Mouse (Mus musculus) stomach, postnatal 0 days (tissue): ENCODE data around the gene Rpp38. TPM values are rescaled to one million over a fixed set of nuclear protein-coding genes. Genes with fewer than 3 reads are reported as not detected.

Experiments
- ATAC-seq: fragments of 200-750 bp; cut with Nextera tagmentation; 2 replicates; pipeline ENCODE4 v1.8.0; 2017; ENCODE audit not compliant: low FRiP score, low TSS enrichment
- DNase-seq: peaks from one replicate; pipeline ENCODE4 v3.0.0-alpha.2; 2016; ENCODE audit warnings: low spot score
- H3K27ac ChIP-seq: fragments of 300-500 bp; sonication (generic); replicated peaks from 2 replicates; pipeline ENCODE4 v1.5.1; 2014; ENCODE audit warnings: mild to moderate bottlenecking, control low read depth
- H3K27me3 ChIP-seq: fragments of 300-500 bp; sonication (generic); 2 replicates; pipeline ENCODE4 v1.6.1; 2014; ENCODE audit warnings: low read length; ENCODE audit not compliant: control insufficient read depth, insufficient read depth
- H3K36me3 ChIP-seq: fragments of 300-500 bp; sonication (generic); 2 replicates; pipeline ENCODE4 v1.6.1; 2014; ENCODE audit warnings: low read length, mixed read lengths; ENCODE audit not compliant: control insufficient read depth, insufficient read depth
- H3K4me1 ChIP-seq: fragments of 300-500 bp; sonication (generic); replicated peaks from 2 replicates; pipeline ENCODE4 v1.6.1; 2014; ENCODE audit warnings: antibody characterized with exemption; ENCODE audit not compliant: control insufficient read depth, insufficient read depth
- H3K4me2 ChIP-seq: fragments of 300-500 bp; sonication (generic); replicated peaks from 2 replicates; pipeline ENCODE4 v1.6.1; 2014; ENCODE audit warnings: low read depth, mild to moderate bottlenecking, control low read depth, moderate library complexity
- H3K4me3 ChIP-seq: fragments of 300-500 bp; sonication (generic); 2 replicates; pipeline ENCODE4 v1.5.1; 2014; ENCODE audit warnings: low read depth, low read length, control low read depth
- H3K9ac ChIP-seq: fragments of 300-500 bp; sonication (generic); 2 replicates; pipeline ENCODE4 v1.6.1; 2014; ENCODE audit warnings: mild to moderate bottlenecking, low read length, control low read depth, mixed read lengths
- H3K9me3 ChIP-seq: fragments of 300-500 bp; sonication (generic); 2 replicates; pipeline ENCODE4 v1.6.1; 2016; ENCODE audit warnings: low read length; ENCODE audit not compliant: control insufficient read depth
- CTCF ChIP-seq: IDR thresholded peaks from 2 replicates; pipeline ENCODE4 v1.5.1; 2016; ENCODE audit warnings: antibody characterized with exemption, low read depth, mild to moderate bottlenecking, moderate library complexity
- EP300 ChIP-seq: optimal IDR thresholded peaks from 2 replicates; pipeline ENCODE3; 2016; ENCODE audit warnings: antibody characterized with exemption
- WGBS: fragments of 180-500 bp; shearing (Covaris S2); extraction: QIAGEN DNeasy Blood & Tissue Kit; methylation state at CpG from one replicate; pipeline ENCODE4 v1.1.7; 2014; 5-methylcytosine and 5-hydroxymethylcytosine counted together
- polyA plus RNA-seq: library from polyadenylated mRNA; unstranded; fragments of >200 nt; fragmentation: Nextera tagmentation; extraction: Ambion mirVana; gene quantifications from 2 replicates; pipeline ENCODE4 v1.2.1, GENCODE M21; 2015

Rpp38 gene
- polyA plus RNA-seq, 1 experiment from 2014 or later = 17.2 TPM

- Histone ChIP-seq H3K4me1 (peaks cover 4% of the 10 kb centered on the region), H3K27ac (peak overlapping the region; percentile 89), H3K36me3 (0 out of 2 replicates have a peak, but pooled peaks cover 3% of the 10 kb centered on the region), H3K9ac (peak overlapping the region; percentile 77; the same call in 1 of the 2 replicates), H3K27me3 (no peaks in the 10 kb centered on the region), H3K9me3 (no peaks in the 10 kb centered on the region), H3K4me2 (peak overlapping the region; percentile 91), H3K4me3 (peak overlapping the region; percentile 68)
- no peak for TF ChIP-seq EP300
- TF ChIP-seq CTCF = no peak
- ATAC-seq (no peak), DNase-seq (no peak)
- 73% methylated on average over 5 of the region's 5 CpGs for WGBS
These were observed 1.3 kb downstream of the Rpp38 start for GRCm38 (mm10) chr2:3331071-3331703.

GRCm38 (mm10) chr2:3327351-3327750, 5.1 kb downstream of the Rpp38 start:
- H3K4me2 ChIP-seq = no peak overlapping the region
- peaks cover 3% of the 10 kb centered on the region; the same call in 1 of the 2 replicates for H3K36me3 ChIP-seq
- TF ChIP-seq EP300 (no peak), CTCF (peak; percentile 80)
- DNase-seq = peak; percentile 71
- no peak overlapping the region for H3K27ac ChIP-seq
- H3K4me3 ChIP-seq = no peak overlapping the region
- peak; percentile 73 for ATAC-seq
- H3K9ac ChIP-seq = no peak overlapping the region
- peaks cover 4% of the 10 kb centered on the region for H3K4me1 ChIP-seq
- no peaks in the 10 kb centered on the region for H3K27me3 ChIP-seq
- no peaks in the 10 kb centered on the region for H3K9me3 ChIP-seq
- 28% methylated on average over 1 of the region's 1 CpGs for WGBS

GRCm38 (mm10) chr2:3326547-3326946, 5.9 kb downstream of the Rpp38 start:
- no peak overlapping the region for H3K27ac ChIP-seq
- H3K4me2 ChIP-seq = no peak overlapping the region
- H3K4me1 ChIP-seq = peaks cover 4% of the 10 kb centered on the region
- ATAC-seq (no peak), DNase-seq (no peak)
- no peak overlapping the region for H3K9ac ChIP-seq
- no peak overlapping the region for H3K4me3 ChIP-seq
- no peaks in the 10 kb centered on the region for H3K9me3 ChIP-seq
- TF ChIP-seq CTCF = no peak
- no peak for TF ChIP-seq EP300
- 75% methylated on average over 1 of the region's 1 CpGs for WGBS
- no peaks in the 10 kb centered on the region for H3K27me3 ChIP-seq
- peaks cover 3% of the 10 kb centered on the region; the same call in 1 of the 2 replicates for H3K36me3 ChIP-seq

GRCm38 (mm10) chr2:3324381-3325130, 7.9 kb downstream of the Rpp38 start:
- peaks cover 3% of the 10 kb centered on the region; the same call in 1 of the 2 replicates for H3K36me3 ChIP-seq

GRCm38 (mm10) chr2:3323132-3323531, 9.3 kb downstream of the Rpp38 start:
- H3K9ac ChIP-seq = no peak overlapping the region
- no peak overlapping the region for H3K4me2 ChIP-seq
- H3K4me1 ChIP-seq = no peaks in the 10 kb centered on the region
- H3K27ac ChIP-seq = no peak overlapping the region
- TF ChIP-seq EP300 (no peak), CTCF (no peak)
- no peak for DNase-seq
- H3K9me3 ChIP-seq = no peaks in the 10 kb centered on the region
- 69% methylated on average over 2 of the region's 2 CpGs for WGBS
- no peak overlapping the region for H3K4me3 ChIP-seq
- H3K36me3 ChIP-seq = peaks cover 4% of the 10 kb centered on the region; the same call in 1 of the 2 replicates
- no peak for ATAC-seq
- H3K27me3 ChIP-seq = no peaks in the 10 kb centered on the region

More at GRCm38 (mm10) chr2:3324381-3325130, 7.9 kb downstream of the Rpp38 start:
- Histone ChIP-seq H3K27ac (no peak overlapping the region), H3K27me3 (no peaks in the 10 kb centered on the region), H3K9ac (no peak overlapping the region), H3K4me3 (no peak overlapping the region), H3K4me1 (no peaks in the 10 kb centered on the region), H3K9me3 (no peaks in the 10 kb centered on the region), H3K4me2 (no peak overlapping the region)
- WGBS = 88% methylated on average over 7 of the region's 7 CpGs
- TF ChIP-seq CTCF (no peak), EP300 (no peak)
- DNase-seq (no peak), ATAC-seq (no peak)
